Mouse (Mus musculus) MEL (cell line): ENCODE results near the gene Nudt3.
A peak's percentile ranks its signal among the peaks of the same experiment; 100 is the strongest.

Experiments used
- CHD1 ChIP-seq: IDR thresholded peaks from 2 replicates; pipeline ENCODE4 v1.6.1; 2012; ENCODE audit warnings: low read depth, mild to moderate bottlenecking, inconsistent platforms, low read length, improper control_type of control experiment
- CTCF ChIP-seq, 3 experiments: IDR thresholded peaks in 2 of 3; conservative IDR thresholded peaks in 1 of 3; 2 replicates each; pipeline ENCODE4 v1.5.1; 2011 to 2012; ENCODE audit warnings: low read length in 3 of 3, low read depth in 2 of 3, mild to moderate bottlenecking in 2 of 3, improper control_type of control experiment in 1 of 3, inconsistent platforms in 1 of 3, mixed read lengths in 1 of 3, moderate library complexity in 1 of 3; ENCODE audit not compliant: control insufficient read depth in 1 of 3, insufficient read depth in 1 of 3, poor library complexity in 1 of 3, severe bottlenecking in 1 of 3
- EP300 ChIP-seq, 2 experiments: IDR thresholded peaks; 2 replicates each; pipeline ENCODE4 v1.6.1; 2011; ENCODE audit warnings: improper control_type of control experiment in 2 of 2, low read length in 2 of 2, low read depth in 1 of 2, mild to moderate bottlenecking in 1 of 2
- POLR2A ChIP-seq, 2 experiments: IDR thresholded peaks; 2 replicates each; pipeline ENCODE4 v1.6.1; 2011 to 2012; ENCODE audit warnings: low read length in 2 of 2, mild to moderate bottlenecking in 2 of 2, control low read depth in 1 of 2, improper control_type of control experiment in 1 of 2, low read depth in 1 of 2, moderate library complexity in 1 of 2; ENCODE audit not compliant: control insufficient read depth in 1 of 2, insufficient read depth in 1 of 2, poor library complexity in 1 of 2
- POLR2AphosphoS5 ChIP-seq: IDR thresholded peaks from 2 replicates; pipeline ENCODE4 v1.6.1; 2012; ENCODE audit warnings: low read depth, borderline replicate concordance, mild to moderate bottlenecking, inconsistent platforms, low read length, moderate library complexity, mixed read lengths
- SIN3A ChIP-seq: IDR thresholded peaks from 2 replicates; pipeline ENCODE4 v1.6.1; 2012; ENCODE audit warnings: low read length, improper control_type of control experiment, inconsistent platforms
- USF1 ChIP-seq: IDR thresholded peaks from 2 replicates; pipeline ENCODE4 v1.6.1; 2014; ENCODE audit warnings: low read depth, mild to moderate bottlenecking, inconsistent platforms, low read length, improper control_type of control experiment, moderate library complexity
- ZC3H11A ChIP-seq: IDR thresholded peaks from 2 replicates; pipeline ENCODE4 v1.6.1; 2012; ENCODE audit warnings: low read depth, mild to moderate bottlenecking, inconsistent platforms, low read length, improper control_type of control experiment

GRCm38 (mm10) chr17:27634871-27635574 is 11.7 kb upstream of the Nudt3 start, which contains the start of gene RPS10-NUDT3:
- TF ChIP-seq CTCF (IDR thresholded peaks at IDR 0.05 in 2 of 3, conservative IDR thresholded peaks at IDR 0.05 in 1 of 3; ENCODE audit: control insufficient read depth in 1 of 3, insufficient read depth in 1 of 3, low read depth in 2 of 3, low read length in 3 of 3, poor library complexity in 1 of 3, severe bottlenecking in 1 of 3) (0 out of 6 replicates have a peak, but pooled peaks of 1 of the 3 experiments have one; percentile 0), POLR2AphosphoS5 (no peak), POLR2A (IDR thresholded peaks at IDR 0.05; ENCODE audit: control insufficient read depth in 1 of 2, insufficient read depth in 1 of 2, low read depth in 1 of 2, low read length in 2 of 2, poor library complexity in 1 of 2) (peak; percentile 84 to 90), EP300 (IDR thresholded peaks at IDR 0.05; ENCODE audit: low read depth in 1 of 2, low read length in 2 of 2) (peak in 1 of 2 experiments; percentile 31; a peak in 1 of 4 replicates), USF1 (no peak), ZC3H11A (no peak), CHD1 (no peak; the same call in 1 of the 2 replicates), SIN3A (peak; percentile 87)
